Mouse (Mus musculus) lung, postnatal 0 days (tissue): ENCODE data around the gene Chd2.

Source experiments
- CTCF ChIP-seq: IDR thresholded peaks from 2 replicates; pipeline ENCODE4 v1.5.1; 2016; ENCODE audit warnings: antibody characterized with exemption, mild to moderate bottlenecking
- EP300 ChIP-seq: IDR thresholded peaks from 2 replicates; pipeline ENCODE4 v1.6.1; 2016; ENCODE audit warnings: antibody characterized with exemption, mild to moderate bottlenecking, control low read depth

GRCm38 (mm10) chr7:73403538-73403937 lies 138.1 kb downstream of the Chd2 start:
- TF ChIP-seq CTCF (peak; percentile 16; the same call in 1 of the 2 replicates), EP300 (no peak)
